Mouse (Mus musculus): ENCODE measurements around the gene Zfp973. TPM values are rescaled to one million over a fixed set of nuclear protein-coding genes. Genes with fewer than 3 reads are reported as not detected.
A peak's percentile ranks its signal among the peaks of the same experiment; 100 is the strongest.
"Not testable (repeated sequence)": the region's sequence is repeated elsewhere in the genome, so short reads cannot be mapped to it uniquely, and the experiment has no call there.

Zfp973 gene
- polyA plus RNA-seq (2012; rRNA removed) (1.00 and 1.9 TPM in 2 replicates), polyA plus RNA-seq (2014; fragmentation: Nextera tagmentation; extraction: Ambion mirVana) (2.8 and 3.2 TPM in 2 replicates)

GRCm38 (mm10) chr2:176670222-176670621 lies at the start of gene Zfp973:
Gene Zfp973 (plus strand): TSS chr2:176670522.
- not testable (repeated sequence) for H3K9me3 ChIP-seq (ENCODE audit: control insufficient read depth, low read length)
- WGBS (ENCODE audit: insufficient replicate concordance): no CpG with 5 or more reads among the region's 6 CpGs

GRCm38 (mm10) chr2:176636244-176636643 lies 34.1 kb upstream of the Zfp973 start, which contains the start of gene Gm14308:
Gene Gm14308 (minus strand): TSS chr2:176636344.
- H3K4me1 ChIP-seq (replicated peaks; ENCODE audit: control insufficient read depth in 2 of 2, insufficient read depth in 2 of 2, low read length in 1 of 2); H3K27me3 ChIP-seq (ENCODE audit: control insufficient read depth, insufficient read depth, low read length); DNase-seq (ENCODE audit: low read depth in 3 of 3, low spot score in 3 of 3); H3K9me3 ChIP-seq (ENCODE audit: control insufficient read depth, low read length); H3K27ac ChIP-seq; ATAC-seq (ENCODE audit: insufficient read depth); H3K4me3 ChIP-seq (ENCODE audit: insufficient read depth in 1 of 2, low read depth in 2 of 2, low read length in 2 of 2); H3K4me2 ChIP-seq (ENCODE audit: low read depth); H3K9ac ChIP-seq (replicated peaks); H3K36me3 ChIP-seq (replicated peaks; ENCODE audit: control insufficient read depth, insufficient read depth, low read depth): not testable (repeated sequence)
- no CpG with 5 or more reads among the region's 4 CpGs for WGBS (ENCODE audit: insufficient replicate concordance)

More at GRCm38 (mm10) chr2:176670222-176670621, at the start of gene Zfp973:
- ATAC-seq (ENCODE audit: insufficient read depth); H3K27me3 ChIP-seq (ENCODE audit: control insufficient read depth, insufficient read depth, low read length); H3K27ac ChIP-seq; H3K4me3 ChIP-seq (ENCODE audit: insufficient read depth in 1 of 2, low read depth in 2 of 2, low read length in 2 of 2); H3K36me3 ChIP-seq (replicated peaks; ENCODE audit: control insufficient read depth, insufficient read depth, low read depth); H3K4me2 ChIP-seq (ENCODE audit: low read depth); H3K4me1 ChIP-seq (replicated peaks; ENCODE audit: control insufficient read depth in 2 of 2, insufficient read depth in 2 of 2, low read length in 1 of 2); DNase-seq (ENCODE audit: low read depth in 3 of 3, low spot score in 3 of 3); H3K9ac ChIP-seq (replicated peaks): not testable (repeated sequence)

GRCm38 (mm10) chr2:176708051-176708450 lies 37.7 kb downstream of the Zfp973 start, which contains the start of gene Gm14305:
Gene Gm14305 (plus strand): TSS chr2:176708328.
- H3K36me3 ChIP-seq (replicated peaks; ENCODE audit: control insufficient read depth, insufficient read depth, low read depth); H3K9me3 ChIP-seq (ENCODE audit: control insufficient read depth, low read length); H3K27me3 ChIP-seq (ENCODE audit: control insufficient read depth, insufficient read depth, low read length); H3K4me1 ChIP-seq (replicated peaks; ENCODE audit: control insufficient read depth in 2 of 2, insufficient read depth in 2 of 2, low read length in 1 of 2); DNase-seq (ENCODE audit: low read depth in 3 of 3, low spot score in 3 of 3); H3K27ac ChIP-seq; ATAC-seq (ENCODE audit: insufficient read depth): not testable (repeated sequence)
- H3K9ac ChIP-seq (replicated peaks): peak within 1 kb of the TSS; percentile 34; the same call in 1 of the 2 replicates
- peak within 1 kb of the TSS; percentile 41 for H3K4me2 ChIP-seq (ENCODE audit: low read depth)
- peak within 1 kb of the TSS; percentile 45 to 71 for H3K4me3 ChIP-seq (ENCODE audit: insufficient read depth in 1 of 2, low read depth in 2 of 2, low read length in 2 of 2)
- 0% methylated on average over 2 of the region's 6 CpGs for WGBS (ENCODE audit: insufficient replicate concordance)

Other genes with a start within 250 kb of the Zfp973 start
- gene Gm14435, start 246.9 kb upstream of the Zfp973 start, polyA plus RNA-seq (2012; rRNA removed): 0.26 TPM in 1 of 2 replicates, not detected in the other
- 4.5 and 6.0 TPM in 2 replicates for gene Gm14435, start 246.9 kb upstream of the Zfp973 start, polyA plus RNA-seq (2014; fragmentation: Nextera tagmentation; extraction: Ambion mirVana)
- gene Gm14434, start 183.7 kb upstream of the Zfp973 start, polyA plus RNA-seq (2012; rRNA removed): 0.74 and 1.2 TPM in 2 replicates
- 0.36 and 4.3 TPM in 2 replicates for gene Gm14434, start 183.7 kb upstream of the Zfp973 start, polyA plus RNA-seq (2014; fragmentation: Nextera tagmentation; extraction: Ambion mirVana)
- not detected in 2 replicates for gene Zfp967, start 149.5 kb upstream of the Zfp973 start, polyA plus RNA-seq (2012; rRNA removed)
- not detected in 2 replicates for gene Zfp967, start 149.5 kb upstream of the Zfp973 start, polyA plus RNA-seq (2014; fragmentation: Nextera tagmentation; extraction: Ambion mirVana)
- gene Gm14308, start 34.2 kb upstream of the Zfp973 start, polyA plus RNA-seq (2012; rRNA removed): 2.1 and 3.2 TPM in 2 replicates
- 3.8 and 3.9 TPM in 2 replicates for gene Gm14308, start 34.2 kb upstream of the Zfp973 start, polyA plus RNA-seq (2014; fragmentation: Nextera tagmentation; extraction: Ambion mirVana)
- gene Gm14305, start 37.8 kb downstream of the Zfp973 start, polyA plus RNA-seq (2012; rRNA removed): 1.5 and 3.1 TPM in 2 replicates
- 6.3 and 6.4 TPM in 2 replicates for gene Gm14305, start 37.8 kb downstream of the Zfp973 start, polyA plus RNA-seq (2014; fragmentation: Nextera tagmentation; extraction: Ambion mirVana)
- 1.1 and 2.4 TPM in 2 replicates for gene Gm14295, start 128.1 kb downstream of the Zfp973 start, polyA plus RNA-seq (2012; rRNA removed)
- 2.7 and 3.9 TPM in 2 replicates for gene Gm14295, start 128.1 kb downstream of the Zfp973 start, polyA plus RNA-seq (2014; fragmentation: Nextera tagmentation; extraction: Ambion mirVana)
- not detected in 2 replicates for gene Gm14408, start 160.6 kb downstream of the Zfp973 start, polyA plus RNA-seq (2012; rRNA removed)
- not detected in 2 replicates for gene Gm14408, start 160.6 kb downstream of the Zfp973 start, polyA plus RNA-seq (2014; fragmentation: Nextera tagmentation; extraction: Ambion mirVana)